Mouse (Mus musculus): ENCODE measurements around the gene Nudt9.

Nudt9 gene

GRCm38 (mm10) chr5:104077508-104077907, 31.4 kb downstream of the Nudt9 start, which contains the start of gene Gm17660:
TSS of gene Gm17660 (minus strand) at chr5:104077608.
- no peak for DNase-seq (ENCODE audit: low read depth, low spot score)

GRCm38 (mm10) chr5:104080736-104081135, 34.6 kb downstream of the Nudt9 start:
- no peak for DNase-seq (ENCODE audit: low read depth, low spot score)

- no peak for DNase-seq (ENCODE audit: low read depth, low spot score)
Observed at GRCm38 (mm10) chr5:104085366-104085765, 39.3 kb downstream of the Nudt9 start.

- DNase-seq (ENCODE audit: low read depth, low spot score) = no peak
Observed at GRCm38 (mm10) chr5:104089751-104090150, 43.6 kb downstream of the Nudt9 start.

GRCm38 (mm10) chr5:104095416-104096077, 49.4 kb downstream of the Nudt9 start:
- no peak for DNase-seq (ENCODE audit: low read depth, low spot score)

- DNase-seq (ENCODE audit: low read depth, low spot score) = no peak
Observed at GRCm38 (mm10) chr5:104096078-104096938, 50.2 kb downstream of the Nudt9 start.

DNA sequence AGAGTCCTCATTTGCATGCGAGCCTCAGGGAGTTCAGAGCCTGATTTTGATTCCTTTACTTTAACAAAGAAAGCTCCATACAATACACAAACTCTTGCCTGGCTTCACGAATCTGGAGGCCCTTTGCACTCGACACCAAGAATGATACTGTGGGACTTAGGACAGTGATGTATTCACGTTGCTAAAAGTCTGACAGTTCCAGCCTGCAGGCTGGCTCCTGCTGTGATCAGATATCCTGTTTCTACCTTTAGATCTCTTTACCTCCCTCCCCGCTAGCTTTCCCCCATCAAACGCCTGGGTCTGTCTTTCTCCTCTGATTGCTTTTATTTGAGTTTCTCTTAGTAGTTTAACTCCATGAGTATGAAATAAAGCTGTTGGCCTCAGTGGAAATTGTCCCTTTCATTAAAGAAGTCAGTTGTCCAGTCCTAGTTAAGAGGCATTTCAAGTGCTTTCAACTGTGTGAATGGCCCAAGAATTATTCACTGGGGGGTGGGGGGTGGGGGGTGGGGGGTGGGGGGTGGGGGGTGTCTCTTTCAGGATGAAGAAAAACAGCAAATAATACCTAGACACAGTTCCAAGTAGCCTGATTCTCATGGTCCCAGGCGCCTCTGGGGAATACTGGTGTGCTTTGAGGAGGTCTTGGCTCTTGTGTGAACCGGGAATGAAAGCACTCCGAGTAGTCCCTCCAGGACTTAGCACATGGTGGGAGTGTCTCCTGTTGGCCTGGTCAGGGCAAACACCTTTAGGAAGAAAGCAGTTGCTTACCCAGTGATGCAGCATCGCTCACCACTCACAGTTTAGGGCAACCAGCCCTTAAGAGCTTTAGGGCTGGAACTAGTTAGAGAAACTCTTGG, 55.8 kb downstream of the Nudt9 start:
- DNase-seq (ENCODE audit: low read depth, low spot score) = no peak

DNA sequence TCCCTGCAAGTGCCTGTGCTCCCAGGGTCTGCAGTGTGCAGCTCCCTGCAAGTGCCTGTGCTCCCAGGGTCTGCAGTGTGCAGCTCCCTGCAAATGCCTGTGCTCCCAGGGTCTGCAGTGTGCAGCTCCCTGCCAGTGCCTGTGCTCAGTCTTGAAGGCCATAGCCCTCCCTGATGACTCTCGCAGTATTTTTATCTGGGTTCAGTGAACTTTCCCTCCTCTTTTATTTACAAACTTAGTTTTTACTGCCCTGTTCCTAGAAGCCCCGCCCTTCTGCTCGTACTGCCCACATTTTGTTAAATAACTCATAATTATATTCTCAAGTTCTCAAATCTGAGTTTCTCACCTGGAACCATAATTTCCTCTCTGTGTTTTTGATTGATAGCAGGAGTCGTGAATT, 57.1 kb downstream of the Nudt9 start:
- no peak for DNase-seq (ENCODE audit: low read depth, low spot score)

GRCm38 (mm10) chr5:104104111-104104510, 58.0 kb downstream of the Nudt9 start:
- no peak for DNase-seq (ENCODE audit: low read depth, low spot score)

- DNase-seq (ENCODE audit: low read depth, low spot score) = no peak
Observed at GRCm38 (mm10) chr5:104108127-104108875, 62.2 kb downstream of the Nudt9 start.

GRCm38 (mm10) chr5:104108879-104109369, 62.8 kb downstream of the Nudt9 start:
- peak; percentile 4 for DNase-seq (ENCODE audit: low read depth, low spot score)

- DNase-seq (ENCODE audit: low read depth, low spot score) = no peak
Observed at GRCm38 (mm10) chr5:104109516-104109915, 63.4 kb downstream of the Nudt9 start.

- no peak for DNase-seq (ENCODE audit: low read depth, low spot score)
Observed at GRCm38 (mm10) chr5:104110171-104110920, 64.2 kb downstream of the Nudt9 start.

GRCm38 (mm10) chr5:104112016-104112415, 65.9 kb downstream of the Nudt9 start:
- no peak for DNase-seq (ENCODE audit: low read depth, low spot score)

GRCm38 (mm10) chr5:104112511-104112910, 66.4 kb downstream of the Nudt9 start:
- DNase-seq (ENCODE audit: low read depth, low spot score) = no peak

- DNase-seq (ENCODE audit: low read depth, low spot score) = no peak
Observed at GRCm38 (mm10) chr5:104113491-104114172, 67.5 kb downstream of the Nudt9 start, which contains the start of gene Sparcl1. TSS of gene Sparcl1 (minus strand) at chr5:104113733.
